In genomic region chr9:114988610-114989327, GRCm38 (mm10) we compare ENCODE assay signal across 11 mouse cellular contexts. TPM values are rescaled to one million over a fixed set of nuclear protein-coding genes. Genes with fewer than 3 reads are reported as not detected.
DNase-seq lines count a peak whose midpoint lies in the region; ATAC-seq lines count a peak whose summit lies in the region.
"Had no signal": no experiment of that assay in that cellular context is flagged by ENCODE, and none has a peak within 500 bp of the region (broad histone marks: within the 10 kb centered on the region; RNA-seq: fewer than 3 reads in every experiment).

No protein-coding gene starts in this region.

- H3K27me3 ChIP-seq in heart, embryonic 13.5 days (replicated peaks), result no peaks in the 10 kb centered on the region
- H3K27me3 ChIP-seq in midbrain, embryonic 14.5 days (ENCODE audit: control insufficient read depth, insufficient read depth, low read length), result no peaks in the 10 kb centered on the region
- no peaks in the 10 kb centered on the region for H3K27me3 ChIP-seq in midbrain, embryonic 10.5 days (ENCODE audit: low read depth, poor library complexity, severe bottlenecking)
- no peaks in the 10 kb centered on the region for H3K27me3 ChIP-seq in hindbrain, embryonic 14.5 days (ENCODE audit: control insufficient read depth, insufficient read depth, low read length)

- no peak overlapping the region for H3K4me2 ChIP-seq in heart, embryonic 13.5 days
- no peak overlapping the region for H3K4me2 ChIP-seq in midbrain, embryonic 14.5 days (ENCODE audit: low read length)
- no peak overlapping the region for H3K4me2 ChIP-seq in hindbrain, embryonic 14.5 days (replicated peaks)

- 66% methylated on average over 6 of the region's 6 CpGs for WGBS in heart, embryonic 13.5 days
- WGBS in midbrain, embryonic 14.5 days, result 63% methylated on average over 6 of the region's 6 CpGs
- WGBS in midbrain, embryonic 10.5 days, result 83% methylated on average over 6 of the region's 6 CpGs
- 72% methylated on average over 6 of the region's 6 CpGs for WGBS in hindbrain, embryonic 14.5 days

- H3K9me3 ChIP-seq in heart, embryonic 13.5 days, result peaks cover 10% of the 10 kb centered on the region
- no peaks in the 10 kb centered on the region for H3K9me3 ChIP-seq in midbrain, embryonic 14.5 days (ENCODE audit: control insufficient read depth, low read length)
- H3K9me3 ChIP-seq in midbrain, embryonic 10.5 days (replicated peaks), result peaks cover 10% of the 10 kb centered on the region; the same call in 1 of the 2 replicates
- 0 out of 2 replicates have a peak, but pooled peaks cover 4% of the 10 kb centered on the region for H3K9me3 ChIP-seq in hindbrain, embryonic 14.5 days (ENCODE audit: control insufficient read depth, low read length)

- intact Hi-C loops in heart, postnatal 36 days (cut with DNase I), result no loop called here

- peaks cover 6% of the 10 kb centered on the region; the same call in 1 of the 2 replicates for H3K36me3 ChIP-seq in heart, embryonic 13.5 days
- H3K36me3 ChIP-seq in midbrain, embryonic 14.5 days (ENCODE audit: control insufficient read depth, insufficient read depth, low read length), result no peaks in the 10 kb centered on the region
- H3K36me3 ChIP-seq in midbrain, embryonic 10.5 days, result no peaks in the 10 kb centered on the region
- no peaks in the 10 kb centered on the region for H3K36me3 ChIP-seq in hindbrain, embryonic 14.5 days (replicated peaks; ENCODE audit: control insufficient read depth, insufficient read depth)

- H3K4me3 ChIP-seq in heart, embryonic 13.5 days, result no peak overlapping the region
- H3K4me3 ChIP-seq in midbrain, embryonic 14.5 days (replicated peaks; ENCODE audit: low read depth, low read length), result no peak overlapping the region
- no peak overlapping the region for H3K4me3 ChIP-seq in midbrain, embryonic 10.5 days
- H3K4me3 ChIP-seq in hindbrain, embryonic 14.5 days (replicated peaks; ENCODE audit: low read length), result no peak overlapping the region

- DNase-seq in heart, postnatal 36 days, result no peak
- DNase-seq in midbrain, embryonic 14.5 days, result peak; percentile 30
- DNase-seq in midbrain, embryonic 10.5 days (ENCODE audit: low spot score), result no peak
- DNase-seq in hindbrain, embryonic 14.5 days (ENCODE audit: low spot score), result no peak
- DNase-seq in right cerebral cortex, postnatal 4 days, result peak; percentile 42
- no peak for DNase-seq in heart, adult 8-10 months (ENCODE audit: low spot score)
- DNase-seq: cerebellum, adult 11 months; kidney, adult 2 months; lung, adult 2 months; thymus, adult 2 months had no signal

- H3K9ac ChIP-seq in heart, embryonic 13.5 days, result no peak overlapping the region
- no peak overlapping the region for H3K9ac ChIP-seq in midbrain, embryonic 14.5 days (replicated peaks; ENCODE audit: low read length)
- H3K9ac ChIP-seq in hindbrain, embryonic 14.5 days, result peak overlapping the region; percentile 24; the same call in 1 of the 2 replicates

- 0 out of 2 replicates have a peak overlapping the region, but pooled peaks have one; percentile 24 for H3K27ac ChIP-seq in heart, embryonic 13.5 days (replicated peaks)
- peak overlapping the region; percentile 41 for H3K27ac ChIP-seq in midbrain, embryonic 14.5 days (replicated peaks; ENCODE audit: low read depth, low read length)
- no peak overlapping the region for H3K27ac ChIP-seq in midbrain, embryonic 10.5 days (replicated peaks)
- H3K27ac ChIP-seq in hindbrain, embryonic 14.5 days, result no peak overlapping the region

- no peak for ATAC-seq in heart, embryonic 13.5 days (ENCODE audit: extremely low read depth, insufficient number of reproducible peaks, low FRiP score, low TSS enrichment)
- ATAC-seq in midbrain, embryonic 14.5 days (ENCODE audit: low FRiP score, low TSS enrichment), result no peak
- ATAC-seq in hindbrain, embryonic 14.5 days (ENCODE audit: low FRiP score), result no peak

- H3K4me1 ChIP-seq in heart, embryonic 13.5 days, result peaks cover 18% of the 10 kb centered on the region
- no peaks in the 10 kb centered on the region for H3K4me1 ChIP-seq in midbrain, embryonic 14.5 days (ENCODE audit: control insufficient read depth, insufficient read depth, low read length)
- peaks cover 6% of the 10 kb centered on the region; the same call in 1 of the 2 replicates for H3K4me1 ChIP-seq in midbrain, embryonic 10.5 days
- H3K4me1 ChIP-seq in hindbrain, embryonic 14.5 days (replicated peaks; ENCODE audit: control insufficient read depth, insufficient read depth, low read length), result no peaks in the 10 kb centered on the region

RNA-seq across cellular contexts. Expression of gene Rps27rt, which starts 6.2 kb away (rescaled TPM):
- 210 and 263 TPM in 2 replicates for polyA plus RNA-seq in heart, embryonic 13.5 days (2015; fragmentation: Nextera tagmentation; extraction: Ambion mirVana)
- total RNA-seq in heart, postnatal 36 days (2021), result 10 to 100 TPM; 19.7 to 23.9 TPM
- 295 and 338 TPM in 2 replicates for polyA plus RNA-seq in midbrain, embryonic 14.5 days (2014; fragmentation: Nextera tagmentation; extraction: Ambion mirVana)
- 227 and 286 TPM in 2 replicates for polyA plus RNA-seq in midbrain, embryonic 10.5 days (2016; fragmentation: Nextera tagmentation; extraction: Ambion mirVana)
- polyA plus RNA-seq in hindbrain, embryonic 14.5 days (2014; fragmentation: Nextera tagmentation; extraction: Ambion mirVana), result 211 and 298 TPM in 2 replicates
- total RNA-seq in heart, adult 8-10 months (2022), result 10 to 100 TPM in 3 of 4 experiments, 1 to 10 TPM in 1; 9.8 to 31.3 (median 20.9) TPM

RNA-seq across cellular contexts. Expression of gene Osbpl10, which starts 10.4 kb away (rescaled TPM):
- polyA plus RNA-seq in heart, embryonic 13.5 days (2015; fragmentation: Nextera tagmentation; extraction: Ambion mirVana), result 1.4 and 1.5 TPM in 2 replicates
- total RNA-seq in heart, postnatal 36 days (2021), result 1 to 10 TPM; 2.2 to 2.7 TPM
- 2.0 and 2.3 TPM in 2 replicates for polyA plus RNA-seq in midbrain, embryonic 14.5 days (2014; fragmentation: Nextera tagmentation; extraction: Ambion mirVana)
- 0.97 and 1.5 TPM in 2 replicates for polyA plus RNA-seq in midbrain, embryonic 10.5 days (2016; fragmentation: Nextera tagmentation; extraction: Ambion mirVana)
- polyA plus RNA-seq in hindbrain, embryonic 14.5 days (2014; fragmentation: Nextera tagmentation; extraction: Ambion mirVana), result 2.7 and 3.6 TPM in 2 replicates
- 1 to 10 TPM; 2.5 to 4.9 (median 3.3) TPM for total RNA-seq in heart, adult 8-10 months (2022)

RNA-seq across cellular contexts. Expression of gene Gpd1l, which starts 55.0 kb away (rescaled TPM):
- polyA plus RNA-seq in heart, embryonic 13.5 days (2015; fragmentation: Nextera tagmentation; extraction: Ambion mirVana), result 13.5 and 14.8 TPM in 2 replicates
- 10 to 100 TPM; 42.2 to 44.4 TPM for total RNA-seq in heart, postnatal 36 days (2021)
- 14.3 and 15.7 TPM in 2 replicates for polyA plus RNA-seq in midbrain, embryonic 14.5 days (2014; fragmentation: Nextera tagmentation; extraction: Ambion mirVana)
- polyA plus RNA-seq in midbrain, embryonic 10.5 days (2016; fragmentation: Nextera tagmentation; extraction: Ambion mirVana), result 13.6 and 15.2 TPM in 2 replicates
- 21.0 and 23.2 TPM in 2 replicates for polyA plus RNA-seq in hindbrain, embryonic 14.5 days (2014; fragmentation: Nextera tagmentation; extraction: Ambion mirVana)
- 10 to 100 TPM; 39.7 to 41.2 (median 40.2) TPM for total RNA-seq in heart, adult 8-10 months (2022)

Comparison
In these comparisons a context has a peak if more than half of its experiments do, and no peak if none do; other contexts are left out.
1. H3K27ac ChIP-seq: peak in heart, embryonic 13.5 days (single experiment) and midbrain, embryonic 14.5 days (single experiment); none in midbrain, embryonic 10.5 days (single experiment) and hindbrain, embryonic 14.5 days (single experiment).
2. DNase-seq: peak in midbrain, embryonic 14.5 days (single experiment) and right cerebral cortex, postnatal 4 days (single experiment); none in heart, postnatal 36 days (0 of 2), midbrain, embryonic 10.5 days (single experiment), hindbrain, embryonic 14.5 days (single experiment) and heart, adult 8-10 months (single experiment).